Mouse (Mus musculus): ENCODE data around the gene Gm11084.
"Not testable (repeated sequence)": the region's sequence is repeated elsewhere in the genome, so short reads cannot be mapped to it uniquely, and the experiment has no call there.

Gene Gm11084

DNA sequence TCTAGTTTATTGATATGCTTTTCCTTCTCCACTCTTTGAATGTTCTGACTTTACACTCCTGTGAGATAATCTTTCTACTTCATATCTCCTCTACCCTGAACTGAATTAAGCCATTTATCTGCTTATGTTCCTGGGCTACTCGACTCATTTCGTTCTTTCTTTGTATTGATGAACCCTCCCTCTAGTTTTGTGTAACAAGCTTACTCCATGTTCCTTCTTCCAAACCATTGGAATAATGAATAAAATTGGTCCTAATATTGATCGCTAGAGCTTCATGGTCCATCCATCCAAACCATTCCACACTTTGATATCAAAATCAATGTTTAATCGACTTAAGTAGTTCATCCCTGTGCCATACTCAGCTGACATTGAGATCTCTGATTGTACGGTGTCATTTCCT, at the start of gene Gm11084:
Gene Gm11084 (minus strand): TSS at position 101 of the 400 bp plus-strand sequence.
- DNase-seq (ENCODE audit: low read depth, low spot score) = no peak

GRCm38 (mm10) chr2:73031061-73032055, 44.8 kb upstream of the Gm11084 start:
- DNase-seq (ENCODE audit: low read depth, low spot score) = no peak

- no peak for DNase-seq (ENCODE audit: low read depth, low spot score)
These were observed 43.3 kb upstream of the Gm11084 start for GRCm38 (mm10) chr2:73029846-73030245.

- DNase-seq (ENCODE audit: low read depth, low spot score) = no peak
These were observed 41.5 kb upstream of the Gm11084 start for GRCm38 (mm10) chr2:73028019-73028418.

DNA sequence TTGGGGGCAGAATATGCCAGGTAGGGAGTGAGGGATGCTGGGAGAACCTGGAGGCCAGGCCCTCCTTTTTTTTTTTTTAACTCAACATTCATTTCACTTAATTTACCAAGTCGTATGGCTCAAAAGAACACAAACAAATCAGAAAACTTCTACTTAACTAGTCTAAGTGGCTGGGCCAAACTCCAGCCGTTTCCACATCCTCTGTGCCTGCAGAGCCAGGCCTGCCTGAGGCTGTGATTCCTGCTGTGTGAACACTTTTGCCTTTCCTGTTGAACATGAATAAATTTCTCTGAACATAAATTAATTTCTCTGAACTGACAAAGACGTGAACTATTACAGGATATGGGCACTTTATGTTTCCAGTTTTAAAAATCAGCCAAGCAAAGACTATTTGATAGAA, 40.6 kb upstream of the Gm11084 start:
- DNase-seq (ENCODE audit: low read depth, low spot score) = no peak

DNA sequence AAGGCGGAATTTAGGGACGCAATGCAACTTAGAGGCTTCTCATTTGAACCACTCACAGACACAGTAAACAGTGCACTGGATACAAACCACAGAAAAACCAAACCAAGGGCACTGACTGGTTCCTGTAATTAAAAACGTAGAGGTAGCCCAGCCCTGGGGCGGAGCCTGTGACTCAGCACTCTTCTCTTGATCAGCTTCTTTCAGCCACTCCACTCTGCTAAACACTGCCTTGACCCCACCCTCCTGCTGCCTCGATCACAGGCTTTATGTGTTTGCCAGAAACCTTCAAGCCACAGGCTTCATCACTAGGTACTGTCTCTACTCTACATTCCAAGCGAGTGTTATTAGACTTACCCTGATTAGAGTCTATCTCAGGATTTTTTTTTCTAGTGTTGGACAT, 37.3 kb upstream of the Gm11084 start:
- DNase-seq (ENCODE audit: low read depth, low spot score) = peak; percentile 65

GRCm38 (mm10) chr2:73021046-73021445, 34.5 kb upstream of the Gm11084 start:
- no peak for DNase-seq (ENCODE audit: low read depth, low spot score)

DNA sequence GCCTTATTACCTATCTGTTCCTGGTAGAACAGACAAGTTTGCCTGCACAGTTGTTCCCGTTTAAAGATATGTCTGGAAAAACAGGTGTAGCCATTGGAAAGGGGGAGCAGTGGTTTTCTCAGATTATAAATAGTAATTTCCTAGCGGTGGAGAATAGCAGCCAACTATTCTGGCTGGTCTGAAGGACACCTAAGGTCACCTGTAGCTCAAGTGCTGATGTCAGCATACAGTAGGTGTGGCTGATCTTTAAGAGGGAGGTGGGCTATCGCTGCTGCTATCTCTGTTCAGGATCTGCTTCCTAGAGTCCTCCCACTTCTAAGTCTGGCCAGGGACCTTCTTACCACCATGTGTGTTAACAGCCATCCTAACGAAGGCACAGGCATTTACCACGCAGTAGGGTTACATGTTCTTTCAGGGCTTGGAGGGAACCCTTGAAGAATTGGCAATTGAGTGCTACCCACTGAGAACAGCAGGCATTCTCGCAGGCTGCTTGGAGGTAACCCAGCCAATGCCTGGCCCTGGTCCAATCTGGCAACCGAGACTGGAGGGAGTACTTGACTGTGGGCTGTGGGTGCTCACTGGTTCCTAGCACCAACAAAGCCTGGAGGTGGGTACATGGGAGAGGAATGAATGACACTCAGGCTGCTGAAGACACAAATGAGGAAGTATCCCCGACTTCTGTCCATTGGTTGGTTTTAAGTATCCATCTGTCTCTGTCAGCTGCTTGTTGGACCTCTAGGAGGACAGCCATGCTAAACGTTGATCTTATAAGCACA, 33.0 kb upstream of the Gm11084 start:
- no peak for DNase-seq (ENCODE audit: low read depth, low spot score)

DNA sequence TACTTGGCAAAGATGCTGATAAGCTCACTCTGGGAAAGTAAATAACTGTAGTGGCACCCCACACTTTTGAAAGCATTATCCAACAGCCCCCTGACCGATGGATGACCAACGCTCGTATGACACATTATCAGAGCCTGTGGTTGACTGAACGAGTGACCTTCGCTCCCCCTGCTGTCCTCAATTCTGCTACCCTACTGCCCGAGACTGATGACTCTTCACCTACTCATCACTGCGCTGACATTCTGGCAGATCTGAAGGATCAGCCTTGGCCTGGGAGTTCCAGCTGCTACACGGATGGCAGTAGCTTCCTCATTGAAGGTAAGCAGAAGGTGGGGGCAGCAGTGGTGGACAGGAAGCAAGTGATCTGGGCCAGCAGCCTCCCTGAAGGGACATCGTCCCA, 27.5 kb upstream of the Gm11084 start:
- DNase-seq (ENCODE audit: low read depth, low spot score) = not testable (repeated sequence)

- no peak for DNase-seq (ENCODE audit: low read depth, low spot score)
These were observed 26.1 kb upstream of the Gm11084 start for GRCm38 (mm10) chr2:73012636-73013035.

DNA sequence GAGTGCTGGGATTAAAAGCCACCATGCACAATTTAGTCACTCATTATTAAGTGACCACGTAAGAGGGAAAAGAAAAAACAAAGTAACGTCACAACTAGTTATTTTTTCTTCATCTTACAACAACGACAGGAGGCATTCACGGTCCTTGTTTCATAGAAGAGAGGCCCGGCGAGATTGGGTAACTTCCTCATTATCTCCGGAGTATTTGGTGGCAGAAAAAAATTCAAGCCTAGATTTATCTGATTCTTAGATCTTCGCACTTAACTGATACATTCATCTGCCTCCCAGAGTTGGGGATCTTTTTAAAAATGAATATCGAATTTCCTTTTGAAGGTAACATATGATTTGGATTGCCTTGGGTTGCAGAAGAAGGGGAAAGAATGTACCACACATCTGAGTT, 21.0 kb upstream of the Gm11084 start:
- no peak for DNase-seq (ENCODE audit: low read depth, low spot score)

DNA sequence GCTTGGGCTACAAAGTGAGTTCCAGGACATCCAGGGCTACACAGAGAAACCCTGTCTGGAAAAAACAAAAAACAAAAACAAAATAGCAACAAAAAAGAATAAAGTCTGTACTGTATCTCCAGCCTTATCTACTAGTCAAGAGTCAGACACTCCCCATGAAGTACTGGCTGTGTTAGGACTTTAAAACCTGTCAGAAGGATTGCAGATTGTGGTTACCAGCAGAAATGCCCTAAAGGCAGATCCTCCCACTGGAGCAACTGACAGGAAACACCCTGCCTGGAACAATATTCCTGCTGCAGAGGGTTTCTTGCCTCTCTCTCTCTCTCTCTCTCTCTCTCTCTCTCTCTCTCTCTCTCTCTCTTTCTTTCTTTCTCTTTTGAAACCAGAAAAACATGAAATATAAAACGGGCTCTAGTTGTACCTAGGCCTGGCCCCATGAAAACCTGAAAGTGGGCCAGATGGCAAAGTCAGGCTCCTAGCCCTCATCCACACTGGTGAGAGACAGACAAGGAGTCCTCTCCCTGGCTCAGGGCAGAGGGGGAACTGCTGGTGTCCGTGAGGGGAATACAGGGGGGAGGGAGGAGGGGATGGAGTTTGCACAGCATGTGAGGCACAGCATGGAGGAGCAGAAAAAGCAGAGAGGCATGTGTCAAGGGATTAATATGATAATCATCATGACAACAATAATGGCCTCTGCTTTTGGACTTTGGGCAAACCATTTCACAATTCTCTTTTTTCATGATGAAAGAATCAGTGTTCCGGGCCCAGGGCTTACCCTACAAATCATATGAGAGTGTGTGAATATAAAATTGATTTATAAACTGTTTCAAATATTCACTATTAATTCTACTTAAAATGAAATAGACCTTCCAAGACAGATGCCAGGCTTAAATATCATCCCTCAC, 19.3 kb upstream of the Gm11084 start:
- DNase-seq (ENCODE audit: low read depth, low spot score) = no peak

DNA sequence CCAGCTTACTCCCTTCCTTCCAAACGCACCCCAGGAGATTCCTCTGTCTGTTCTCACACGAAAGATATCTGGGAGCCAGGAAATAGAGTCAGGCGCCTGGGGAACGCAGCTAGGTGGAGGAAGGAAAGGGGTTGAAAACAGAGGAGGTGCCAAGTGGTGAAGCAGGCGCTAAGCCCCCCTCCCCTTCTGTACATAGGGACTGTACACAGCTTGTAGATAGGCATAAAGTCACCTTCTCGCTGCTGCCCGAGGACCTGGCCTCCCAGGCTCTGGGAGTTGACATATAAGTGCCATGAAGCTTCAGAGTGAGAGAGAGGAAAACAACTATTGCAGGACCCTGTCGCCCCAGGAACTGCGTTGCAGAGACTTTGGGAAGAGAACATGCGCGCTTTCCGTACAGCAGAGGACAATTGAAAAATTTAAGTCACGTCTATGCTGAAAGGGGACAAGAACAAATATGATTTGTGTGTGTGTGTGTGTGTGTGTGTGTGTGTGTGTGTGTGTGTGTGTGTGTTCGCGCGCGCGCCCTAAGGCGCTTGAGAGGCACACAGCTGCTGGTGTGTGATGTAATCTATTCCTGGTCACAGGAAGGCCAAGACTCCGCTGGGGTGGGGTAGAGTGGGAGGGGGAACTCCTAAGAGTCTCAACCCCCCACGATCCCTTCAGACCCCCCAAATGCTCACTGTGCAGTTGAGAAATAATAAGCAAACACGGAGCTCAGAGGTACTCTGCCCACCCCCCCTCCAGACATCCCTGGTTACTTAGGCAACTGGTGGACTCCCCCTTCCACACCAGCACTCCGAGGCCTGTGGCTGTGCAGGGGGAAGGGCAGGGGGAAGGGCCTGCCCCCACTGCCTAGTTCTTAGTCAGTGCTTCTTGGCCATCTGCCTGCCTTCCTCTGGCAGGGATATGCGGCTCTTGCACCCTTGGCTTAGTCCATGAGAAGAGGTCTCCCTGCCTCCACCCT, 17.5 kb upstream of the Gm11084 start:
- DNase-seq (ENCODE audit: low read depth, low spot score) = peak; percentile 82

GRCm38 (mm10) chr2:73003049-73003448, 16.5 kb upstream of the Gm11084 start:
- DNase-seq (ENCODE audit: low read depth, low spot score) = peak; percentile 96

DNA sequence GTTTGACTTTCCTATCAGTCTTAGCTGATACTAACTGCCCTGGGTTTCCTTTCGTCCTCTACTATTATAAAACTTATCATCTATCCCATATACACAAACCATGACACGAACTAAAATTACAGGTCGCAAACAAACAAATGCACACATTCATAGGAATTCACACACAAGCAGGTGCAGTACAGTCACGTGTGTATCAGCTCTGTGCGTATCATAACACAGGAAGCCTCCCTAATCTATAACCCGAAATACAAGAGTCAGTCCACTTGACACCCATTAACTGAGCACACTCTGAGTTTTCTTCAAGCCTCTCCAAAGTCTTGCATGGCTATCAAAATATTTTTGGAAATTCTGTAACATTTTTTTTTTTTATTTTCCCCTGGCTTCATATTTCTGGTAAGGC, 15.9 kb upstream of the Gm11084 start:
- no peak for DNase-seq (ENCODE audit: low read depth, low spot score)

GRCm38 (mm10) chr2:73001994-73002393, 15.5 kb upstream of the Gm11084 start:
- no peak for DNase-seq (ENCODE audit: low read depth, low spot score)

GRCm38 (mm10) chr2:73000194-73000593, 13.7 kb upstream of the Gm11084 start:
- DNase-seq (ENCODE audit: low read depth, low spot score) = no peak

DNA sequence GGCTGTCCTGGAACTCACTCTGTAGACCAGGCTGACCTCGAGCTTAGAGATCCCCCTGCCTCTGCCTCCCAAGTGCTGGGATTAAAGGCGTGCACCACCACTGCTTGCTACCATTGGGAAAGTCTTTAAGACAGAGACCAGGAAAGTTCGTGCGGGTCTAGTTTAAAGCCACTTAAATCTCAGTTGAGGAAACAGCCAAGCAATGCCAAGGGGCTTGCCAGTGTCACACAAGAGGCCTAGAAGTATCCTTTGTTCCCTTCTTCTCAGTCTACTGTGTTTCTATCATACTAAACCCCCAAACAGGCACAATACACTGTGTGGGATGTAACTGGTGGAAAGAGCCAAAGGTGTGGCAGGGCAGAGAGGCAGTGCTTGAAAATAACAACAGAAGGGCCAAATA, 11.1 kb upstream of the Gm11084 start:
- no peak for DNase-seq (ENCODE audit: low read depth, low spot score)

GRCm38 (mm10) chr2:72996808-72997378, 10.4 kb upstream of the Gm11084 start:
- peak; percentile 75 for DNase-seq (ENCODE audit: low read depth, low spot score)
